Mouse (Mus musculus) stomach, embryonic 16.5 days (tissue): ENCODE results near the gene Trpc1. TPM values are rescaled to one million over a fixed set of nuclear protein-coding genes. Genes with fewer than 3 reads are reported as not detected.
A peak's percentile ranks its signal among the peaks of the same experiment; 100 is the strongest.

Experiments used
- ATAC-seq: fragments of 200-750 bp; cut with Nextera tagmentation; 2 replicates; pipeline ENCODE4 v1.8.0; 2017; ENCODE audit warnings: moderate number of reproducible peaks, moderate TSS enrichment; ENCODE audit not compliant: insufficient read depth, low FRiP score
- H3K27ac ChIP-seq: fragments of 300-500 bp; sonication (generic); 2 replicates; pipeline ENCODE4 v1.5.1; 2014; ENCODE audit warnings: low read length
- H3K27me3 ChIP-seq: fragments of 300-500 bp; sonication (generic); 2 replicates; pipeline ENCODE4 v1.6.1; 2014; ENCODE audit warnings: low read length, control low read depth, mixed read lengths; ENCODE audit not compliant: control insufficient read depth, insufficient read depth
- H3K36me3 ChIP-seq: fragments of 300-500 bp; sonication (generic); 2 replicates; pipeline ENCODE4 v1.6.1; 2014; ENCODE audit warnings: low read length; ENCODE audit not compliant: control insufficient read depth, insufficient read depth
- H3K4me1 ChIP-seq: fragments of 300-500 bp; sonication (generic); 2 replicates; pipeline ENCODE4 v1.6.1; 2014; ENCODE audit warnings: low read length, control low read depth, mixed read lengths; ENCODE audit not compliant: control insufficient read depth, insufficient read depth
- H3K4me2 ChIP-seq: fragments of 300-500 bp; sonication (generic); 2 replicates; pipeline ENCODE4 v1.6.1; 2014; ENCODE audit warnings: low read depth, low read length, mixed read lengths
- H3K4me3 ChIP-seq: fragments of 300-500 bp; sonication (generic); replicated peaks from 2 replicates; pipeline ENCODE4 v1.5.1; 2014; ENCODE audit warnings: mild to moderate bottlenecking, low read length
- H3K9ac ChIP-seq: fragments of 300-500 bp; sonication (generic); 2 replicates; pipeline ENCODE4 v1.6.1; 2014; ENCODE audit warnings: low read length
- H3K9me3 ChIP-seq: fragments of 300-500 bp; sonication (generic); replicated peaks from 2 replicates; pipeline ENCODE4 v1.6.1; 2016; ENCODE audit warnings: low read length, control low read depth; ENCODE audit not compliant: control insufficient read depth
- WGBS: fragments of 180-500 bp; shearing (Covaris S2); extraction: QIAGEN DNeasy Blood & Tissue Kit; methylation state at CpG from one replicate; pipeline ENCODE4 v1.1.7; 2014; 5-methylcytosine and 5-hydroxymethylcytosine counted together
- polyA plus RNA-seq: library from polyadenylated mRNA; unstranded; fragments of >200 nt; fragmentation: Nextera tagmentation; extraction: Ambion mirVana; gene quantifications from 2 replicates; pipeline ENCODE4 v1.2.1, GENCODE M21; 2015

Gene Trpc1
- polyA plus RNA-seq, 1 experiment from 2014 or later: 1.4 TPM

GRCm38 (mm10) chr9:95708943-95709342, 41.2 kb downstream of the Trpc1 start:
- Histone ChIP-seq H3K4me2 (no peak overlapping the region), H3K4me1 (no peaks in the 10 kb centered on the region), H3K4me3 (no peak overlapping the region), H3K27ac (no peak overlapping the region), H3K27me3 (no peaks in the 10 kb centered on the region), H3K9ac (no peak overlapping the region), H3K36me3 (no peaks in the 10 kb centered on the region), H3K9me3 (no peaks in the 10 kb centered on the region)
- no peak for ATAC-seq

GRCm38 (mm10) chr9:95705371-95705770, 44.8 kb downstream of the Trpc1 start:
- Histone ChIP-seq H3K4me1 (no peaks in the 10 kb centered on the region), H3K36me3 (no peaks in the 10 kb centered on the region), H3K9me3 (no peaks in the 10 kb centered on the region), H3K4me3 (no peak overlapping the region), H3K4me2 (no peak overlapping the region), H3K9ac (no peak overlapping the region), H3K27me3 (no peaks in the 10 kb centered on the region), H3K27ac (no peak overlapping the region)
- no peak for ATAC-seq
- WGBS: 76% methylated on average over 5 of the region's 5 CpGs

GRCm38 (mm10) chr9:95704078-95704477, 46.1 kb downstream of the Trpc1 start:
- WGBS: 73% methylated on average over 3 of the region's 3 CpGs
- Histone ChIP-seq H3K4me1 (no peaks in the 10 kb centered on the region), H3K9me3 (no peaks in the 10 kb centered on the region), H3K4me2 (no peak overlapping the region), H3K36me3 (no peaks in the 10 kb centered on the region), H3K27me3 (no peaks in the 10 kb centered on the region), H3K4me3 (no peak overlapping the region), H3K27ac (no peak overlapping the region), H3K9ac (no peak overlapping the region)
- ATAC-seq: no peak

- no peak for ATAC-seq
- 54% methylated on average over 4 of the region's 4 CpGs for WGBS
- H3K27me3 ChIP-seq: no peaks in the 10 kb centered on the region
- H3K9ac ChIP-seq: no peak overlapping the region
- H3K4me3 ChIP-seq: no peak overlapping the region
- H3K27ac ChIP-seq: no peak overlapping the region
- no peaks in the 10 kb centered on the region for H3K36me3 ChIP-seq
- no peaks in the 10 kb centered on the region for H3K4me1 ChIP-seq
- H3K9me3 ChIP-seq: no peaks in the 10 kb centered on the region
- H3K4me2 ChIP-seq: no peak overlapping the region
Observed at GRCm38 (mm10) chr9:95699273-95699672, 50.9 kb downstream of the Trpc1 start.

GRCm38 (mm10) chr9:95697808-95698207, 52.4 kb downstream of the Trpc1 start:
- Histone ChIP-seq H3K4me2 (no peak overlapping the region), H3K36me3 (no peaks in the 10 kb centered on the region), H3K27ac (no peak overlapping the region), H3K27me3 (no peaks in the 10 kb centered on the region), H3K9ac (no peak overlapping the region), H3K4me3 (no peak overlapping the region), H3K9me3 (no peaks in the 10 kb centered on the region), H3K4me1 (no peaks in the 10 kb centered on the region)
- WGBS: 60% methylated on average over 2 of the region's 2 CpGs
- ATAC-seq: no peak

GRCm38 (mm10) chr9:95696581-95696980, 53.6 kb downstream of the Trpc1 start:
- H3K4me3 ChIP-seq: no peak overlapping the region
- no peaks in the 10 kb centered on the region for H3K4me1 ChIP-seq
- H3K9ac ChIP-seq: no peak overlapping the region
- no peaks in the 10 kb centered on the region for H3K27me3 ChIP-seq
- no peaks in the 10 kb centered on the region for H3K36me3 ChIP-seq
- no peak for ATAC-seq
- 37% methylated on average over 6 of the region's 6 CpGs for WGBS
- H3K4me2 ChIP-seq: no peak overlapping the region
- no peak overlapping the region for H3K27ac ChIP-seq
- no peaks in the 10 kb centered on the region for H3K9me3 ChIP-seq

GRCm38 (mm10) chr9:95695023-95695422, 55.2 kb downstream of the Trpc1 start:
- Histone ChIP-seq H3K27me3 (no peaks in the 10 kb centered on the region), H3K27ac (no peak overlapping the region), H3K9me3 (no peaks in the 10 kb centered on the region), H3K4me1 (no peaks in the 10 kb centered on the region), H3K36me3 (no peaks in the 10 kb centered on the region), H3K4me3 (no peak overlapping the region), H3K4me2 (no peak overlapping the region), H3K9ac (no peak overlapping the region)
- no peak for ATAC-seq
- WGBS: 69% methylated on average over 15 of the region's 15 CpGs

- Histone ChIP-seq H3K4me2 (0 out of 2 replicates have a peak overlapping the region, but pooled peaks have one; percentile 29), H3K9me3 (no peaks in the 10 kb centered on the region), H3K27ac (no peak overlapping the region), H3K9ac (no peak overlapping the region), H3K36me3 (no peaks in the 10 kb centered on the region), H3K4me1 (no peaks in the 10 kb centered on the region), H3K4me3 (no peak overlapping the region), H3K27me3 (no peaks in the 10 kb centered on the region)
- ATAC-seq: no peak
- 65% methylated on average over 12 of the region's 12 CpGs for WGBS
Observed at GRCm38 (mm10) chr9:95694526-95694925, 55.6 kb downstream of the Trpc1 start.

- no peak overlapping the region for H3K27ac ChIP-seq
- H3K27me3 ChIP-seq: no peaks in the 10 kb centered on the region
- no peaks in the 10 kb centered on the region for H3K36me3 ChIP-seq
- no peak for ATAC-seq
- H3K4me1 ChIP-seq: no peaks in the 10 kb centered on the region
- no peak overlapping the region for H3K4me3 ChIP-seq
- H3K4me2 ChIP-seq: peak overlapping the region; percentile 29; the same call in 1 of the 2 replicates
- no peak overlapping the region for H3K9ac ChIP-seq
- 66% methylated on average over 11 of the region's 11 CpGs for WGBS
- H3K9me3 ChIP-seq: no peaks in the 10 kb centered on the region
Observed at GRCm38 (mm10) chr9:95693528-95694100, 56.6 kb downstream of the Trpc1 start.

GRCm38 (mm10) chr9:95692823-95693222, 57.4 kb downstream of the Trpc1 start:
- Histone ChIP-seq H3K4me2 (no peak overlapping the region), H3K9me3 (no peaks in the 10 kb centered on the region), H3K4me1 (no peaks in the 10 kb centered on the region), H3K36me3 (no peaks in the 10 kb centered on the region), H3K9ac (no peak overlapping the region), H3K4me3 (no peak overlapping the region), H3K27ac (no peak overlapping the region), H3K27me3 (no peaks in the 10 kb centered on the region)
- 65% methylated on average over 8 of the region's 8 CpGs for WGBS
- no peak for ATAC-seq
